ENCODE assay signal across 24 mouse cellular contexts in the genomic region with DNA sequence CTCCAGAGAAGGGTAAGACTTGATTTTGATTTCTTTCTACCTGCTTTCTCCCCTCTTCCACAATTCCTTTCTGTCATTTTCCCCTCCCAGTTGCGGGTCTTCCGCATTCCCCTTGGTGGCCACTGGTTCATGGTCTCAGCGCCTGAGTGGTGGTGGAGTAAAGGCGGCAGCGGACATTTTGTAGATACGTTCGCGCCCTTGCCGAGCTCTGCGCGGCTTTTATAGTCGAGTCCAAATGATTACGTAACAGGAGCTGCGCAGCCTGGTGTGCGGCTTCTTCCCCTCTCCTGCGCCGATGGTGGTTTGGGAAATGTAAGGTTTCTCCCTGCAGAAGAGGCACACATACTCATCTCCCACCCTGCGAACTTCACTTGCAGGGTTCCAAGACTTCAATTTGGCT. TPM values are rescaled to one million over a fixed set of nuclear protein-coding genes. Genes with fewer than 3 reads are reported as not detected.
DNase-seq lines count a peak whose midpoint lies in the region; TF ChIP-seq lines count a peak whose summit lies in the region.
"Had no signal": no experiment of that assay in that cellular context is flagged by ENCODE, and none has a peak within 500 bp of the region (broad histone marks: within the 10 kb centered on the region; RNA-seq: fewer than 3 reads in every experiment).

No protein-coding gene starts in this region.

- no peak for TF ChIP-seq EP300 in ES-Bruce4 (IDR thresholded peaks at IDR 0.05; ENCODE audit: insufficient read depth, low read depth, low read length)

- H3K4me1 ChIP-seq in E14TG2a.4 (replicated peaks; ENCODE audit: low read depth, low read length) (peaks cover 29% of the 10 kb centered on the region), ES-Bruce4 (ENCODE audit: control insufficient read depth, insufficient read depth, low read length) (peaks cover 2% of the 10 kb centered on the region)
- no peaks in the 10 kb centered on the region for H3K4me1 ChIP-seq in embryonic facial prominence, embryonic 10.5 days
- H3K4me1 ChIP-seq: forebrain, embryonic 12.5 days; forebrain, embryonic 15.5 days; heart, embryonic 10.5 days; heart, embryonic 13.5 days had no signal

- H3K4me3 ChIP-seq in E14TG2a.4 (replicated peaks; ENCODE audit: low read length): peak overlapping the region; percentile 69
- peak overlapping the region; percentile 47; the same call in 1 of the 2 replicates for H3K4me3 ChIP-seq in ES-Bruce4 (ENCODE audit: low read depth, low read length)
- no peak overlapping the region for H3K4me3 ChIP-seq in embryonic facial prominence, embryonic 10.5 days
- H3K4me3 ChIP-seq: forebrain, embryonic 12.5 days; forebrain, embryonic 15.5 days; heart, adult 2 months; heart, embryonic 10.5 days; heart, embryonic 13.5 days had no signal

- 88% methylated on average over 18 of the region's 18 CpGs for WGBS in embryonic facial prominence, embryonic 10.5 days

- H3K9ac ChIP-seq in ES-Bruce4 (ENCODE audit: low read depth, poor library complexity, severe bottlenecking): peak overlapping the region; percentile 53
- H3K9ac ChIP-seq: forebrain, embryonic 12.5 days; forebrain, embryonic 15.5 days; heart, embryonic 13.5 days; hindbrain, embryonic 14.5 days had no signal

- H3K9me3 ChIP-seq in E14TG2a.4 (ENCODE audit: low read length) (no peaks in the 10 kb centered on the region), ES-Bruce4 (replicated peaks; ENCODE audit: control insufficient read depth, insufficient read depth, low read length, poor library complexity, severe bottlenecking) (no peaks in the 10 kb centered on the region)
- no peaks in the 10 kb centered on the region for H3K9me3 ChIP-seq in embryonic facial prominence, embryonic 10.5 days
- H3K9me3 ChIP-seq: forebrain, embryonic 12.5 days; forebrain, embryonic 15.5 days; heart, embryonic 10.5 days; heart, embryonic 13.5 days had no signal

- no peak for TF ChIP-seq POLR2A in ES-Bruce4 (IDR thresholded peaks at IDR 0.05; ENCODE audit: insufficient read depth, low read length)

- H3K27me3 ChIP-seq in E14TG2a.4 (ENCODE audit: insufficient read depth, low read length) (no peaks in the 10 kb centered on the region), ES-Bruce4 (ENCODE audit: control insufficient read depth, insufficient read depth, low read length, poor library complexity, severe bottlenecking) (no peaks in the 10 kb centered on the region)
- peaks cover 44% of the 10 kb centered on the region for H3K27me3 ChIP-seq in embryonic facial prominence, embryonic 10.5 days (replicated peaks; ENCODE audit: low read depth, poor library complexity, severe bottlenecking)
- H3K27me3 ChIP-seq: forebrain, embryonic 15.5 days; heart, embryonic 13.5 days had no signal

- DNase-seq in R1 (ENCODE audit: low read depth, low spot score): peak; percentile 64
- DNase-seq in thymus, postnatal 36 days: no peak
- no peak for DNase-seq in ovary, postnatal 14 days (ENCODE audit: low spot score)
- no peak for DNase-seq in embryonic facial prominence, embryonic 10.5 days (ENCODE audit: low spot score)
- DNase-seq: adrenal gland, adult 2 months; adrenal gland, postnatal 14 days; cerebellum, adult 11-12 months; cerebellum, adult 8-10 months; cerebellum, postnatal 10 days; cerebellum, postnatal 36 days; embryo, embryonic 11 days; gastrocnemius, postnatal 10 days; gastrocnemius, postnatal 36 days; heart, adult 2 months; heart, postnatal 14 days; heart, postnatal 4 days had no signal

- 0 out of 2 replicates have a peak overlapping the region, but pooled peaks have one; percentile 21 for H3K27ac ChIP-seq in ES-Bruce4 (ENCODE audit: insufficient read depth, low read length)
- H3K27ac ChIP-seq in embryonic facial prominence, embryonic 10.5 days (replicated peaks): no peak overlapping the region
- H3K27ac ChIP-seq: forebrain, embryonic 12.5 days; forebrain, embryonic 15.5 days; heart, adult 2 months; heart, embryonic 10.5 days; heart, embryonic 13.5 days; hindbrain, embryonic 14.5 days; hindbrain, postnatal 0 days had no signal

- TF ChIP-seq CTCF in E14TG2a.4 (conservative IDR thresholded peaks at IDR 0.05; ENCODE audit: low read length) (no peak), ES-Bruce4 (IDR thresholded peaks at IDR 0.05; ENCODE audit: low read depth, low read length) (no peak)

- H3K36me3 ChIP-seq in E14TG2a.4 (ENCODE audit: insufficient read depth, low read length) (peaks cover 29% of the 10 kb centered on the region), ES-Bruce4 (ENCODE audit: control insufficient read depth, insufficient read depth, low read length, poor library complexity, severe bottlenecking) (peaks cover 4% of the 10 kb centered on the region)
- H3K36me3 ChIP-seq in embryonic facial prominence, embryonic 10.5 days (replicated peaks): peaks cover 12% of the 10 kb centered on the region
- H3K36me3 ChIP-seq: forebrain, embryonic 15.5 days had no signal

RNA-seq across cellular contexts. Expression of a gene that starts 15.4 kb away (rescaled TPM):
- 118 and 124 TPM in 2 replicates for polyA plus RNA-seq in ES-Bruce4 (2011; ENCODE audit: insufficient read depth, insufficient read length, low read depth, missing spikeins)
- 22.3 and 23.9 TPM in 2 replicates for polyA plus RNA-seq in embryonic facial prominence, embryonic 10.5 days (2016; fragmentation: Nextera tagmentation; extraction: Ambion mirVana)
